Mouse (Mus musculus) heart, adult 8-10 months (tissue): ENCODE data around the gene Gramd1c. TPM values are rescaled to one million over a fixed set of nuclear protein-coding genes. Genes with fewer than 3 reads are reported as not detected.

Experiments
- DNase-seq: peaks from one replicate; pipeline ENCODE4 v3.0.0; 2022; ENCODE audit warnings: low spot score
- microRNA-seq: library from miRNA; unstranded; fragments of <30 nt; microRNA quantifications from one replicate; pipeline ENCODE4 v1.2.0, GENCODE M21; 2022
- total RNA-seq, 4 experiments: library from RNA; stranded (reverse); gene quantifications; 2 replicates each; pipeline ENCODE4 v1.2.4; 2022

Gramd1c gene
- total RNA-seq, 4 experiments from 2014 or later: 0.35 to 0.79 (median 0.62) TPM

DNA sequence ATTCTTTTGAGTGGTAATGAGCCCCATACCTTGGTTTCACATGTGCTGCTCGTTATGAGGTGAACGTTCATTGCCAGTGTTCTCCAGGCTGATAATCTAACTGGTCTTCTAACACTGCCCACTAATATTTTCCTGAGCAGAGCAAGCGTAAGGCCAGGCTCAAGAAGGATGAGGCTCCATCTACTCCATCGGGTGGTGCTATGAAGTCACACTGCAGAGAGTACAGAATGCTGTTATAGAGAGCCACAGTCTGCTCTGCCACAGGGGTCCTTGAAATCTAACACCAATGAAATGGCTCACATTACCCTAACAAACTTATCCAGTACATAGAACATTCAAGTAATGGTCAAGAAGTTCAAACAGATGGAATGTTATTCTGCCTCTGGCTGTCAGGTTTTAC, 105.1 kb downstream of the Gramd1c start:
- DNase-seq: no peak

DNA sequence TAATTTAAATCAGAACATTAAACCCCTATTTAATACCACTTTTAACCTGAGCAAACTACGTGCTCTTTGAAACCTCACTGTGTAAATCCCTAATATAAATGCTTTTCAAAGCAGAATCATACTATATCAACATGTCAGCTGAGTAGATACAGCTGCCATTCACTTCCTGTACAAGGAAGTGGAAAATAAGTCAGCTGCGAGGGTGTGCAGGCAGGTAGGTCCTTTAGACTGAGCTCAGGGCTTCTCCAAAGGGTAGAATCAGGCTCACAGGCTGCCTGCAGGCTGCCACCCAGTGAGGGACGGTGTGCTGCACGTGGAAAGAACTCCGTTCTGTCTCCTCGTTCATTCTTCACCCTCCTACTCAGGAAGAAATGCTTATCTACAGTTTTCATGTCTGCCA, 108.2 kb downstream of the Gramd1c start:
- no peak for DNase-seq

DNA sequence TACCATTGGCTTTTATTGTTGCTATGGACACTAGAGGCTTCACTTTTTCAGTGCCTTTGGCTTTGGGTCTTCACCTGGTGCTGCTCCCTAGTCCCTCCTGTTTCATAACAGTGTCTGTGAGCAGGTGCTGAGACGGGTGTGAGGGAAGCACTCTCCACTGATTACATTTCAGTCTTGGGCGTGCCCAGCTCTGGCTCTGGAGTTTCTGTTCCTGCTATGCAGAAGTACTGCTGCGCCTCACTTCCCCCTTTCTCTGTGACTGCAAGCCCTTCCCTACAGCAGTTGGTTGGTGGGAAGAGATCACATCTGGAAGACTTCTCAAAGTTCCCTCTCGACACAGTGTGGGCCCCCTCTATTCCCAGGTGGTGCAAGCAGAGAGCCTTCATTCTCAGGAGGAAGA, 111.6 kb downstream of the Gramd1c start:
- DNase-seq: peak; percentile 36

DNA sequence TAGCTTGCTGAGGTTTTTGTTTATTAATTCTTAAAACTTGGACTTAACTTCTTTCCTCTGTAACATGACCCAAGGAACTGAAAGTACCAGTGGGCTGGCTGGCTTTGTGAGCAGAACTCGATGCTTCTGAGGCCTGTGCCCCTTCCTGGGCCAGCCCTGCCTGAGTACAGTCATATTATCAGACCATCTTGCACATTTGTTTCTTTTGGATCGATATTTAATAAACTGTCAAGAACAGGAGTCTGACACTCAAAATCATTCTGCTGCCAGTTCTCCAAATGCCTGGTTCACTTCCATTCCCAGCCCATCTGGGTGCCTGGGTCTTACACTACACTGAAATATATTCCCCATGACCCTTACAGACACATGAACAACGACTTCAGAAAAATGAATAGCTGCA, 117.3 kb downstream of the Gramd1c start:
- no peak for DNase-seq

DNA sequence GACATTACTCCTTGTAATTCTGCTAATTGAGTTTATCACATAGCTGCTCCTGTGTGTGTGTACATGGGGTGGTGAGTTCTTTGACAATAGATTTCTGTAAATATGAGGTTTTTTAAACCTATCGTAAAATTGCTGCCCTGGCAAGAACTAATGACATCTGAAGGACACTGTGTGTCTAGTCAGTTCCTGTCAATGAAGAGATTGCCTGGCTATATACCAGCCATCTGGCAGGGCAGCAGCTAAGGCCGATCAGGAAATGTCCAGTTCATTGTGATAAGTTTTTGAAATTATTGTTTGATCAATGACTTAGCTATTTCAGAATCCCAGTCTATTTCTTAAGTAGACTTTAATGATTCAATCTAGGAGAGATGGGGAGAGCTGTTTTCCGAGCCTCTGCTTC, 117.8 kb downstream of the Gramd1c start:
- DNase-seq: no peak

DNA sequence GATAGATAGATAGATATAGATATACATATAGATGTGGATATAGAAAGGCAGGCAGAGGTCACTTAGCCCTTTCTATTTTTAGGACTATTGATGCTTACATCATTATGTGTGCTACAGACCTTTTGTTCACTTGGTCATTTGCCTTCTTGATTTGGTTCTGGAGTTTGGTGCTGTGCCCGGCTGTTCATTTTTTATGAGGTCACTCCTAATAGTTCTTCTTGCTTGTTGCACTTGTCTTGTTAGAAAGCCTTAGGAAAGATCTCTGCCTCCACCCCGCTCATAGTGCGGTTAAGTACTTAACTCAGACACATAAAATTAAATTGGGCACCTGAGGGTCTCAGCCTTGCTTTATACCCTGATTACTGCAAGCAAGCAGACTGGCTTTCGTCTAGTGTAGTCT, 122.3 kb downstream of the Gramd1c start:
- no peak for DNase-seq

DNA sequence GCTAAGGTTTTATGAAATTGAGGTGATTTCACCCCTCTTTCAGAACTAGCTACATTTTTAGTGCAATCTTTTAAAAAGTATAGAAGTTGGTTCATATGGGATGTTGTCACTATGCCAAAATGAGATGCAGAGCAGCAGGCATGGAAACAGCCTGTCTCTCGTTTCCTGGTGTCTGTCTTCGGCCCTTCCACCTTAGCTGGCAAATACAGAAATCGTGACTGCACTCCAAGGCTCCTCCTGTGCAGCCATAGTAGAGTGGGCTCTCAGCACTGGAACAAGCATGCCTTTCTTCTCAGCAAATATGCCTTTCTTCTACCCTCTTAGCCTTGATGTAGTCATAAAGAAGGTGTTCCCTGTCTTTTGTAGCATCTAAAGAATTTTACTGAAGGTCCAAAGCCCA, 127.3 kb downstream of the Gramd1c start:
- DNase-seq: no peak

DNA sequence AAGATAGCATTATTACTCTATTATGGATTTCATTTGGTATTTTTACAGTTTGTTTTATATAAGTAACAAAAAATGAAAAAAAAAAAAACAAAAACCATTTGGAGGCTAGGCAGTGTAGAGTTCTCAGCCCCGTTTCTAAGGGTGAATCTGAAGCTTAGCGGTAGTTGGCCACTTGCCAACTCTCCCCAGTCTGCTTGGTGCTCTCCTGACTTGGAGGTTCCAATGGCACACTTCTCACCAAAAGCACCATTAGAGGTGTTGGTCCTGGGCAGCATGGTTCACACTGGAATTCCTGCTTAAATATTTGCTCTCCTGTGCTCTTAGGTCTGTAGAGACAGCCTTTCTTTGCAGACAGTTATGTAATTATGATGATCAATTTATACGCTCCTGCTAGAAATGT, 127.8 kb downstream of the Gramd1c start:
- no peak for DNase-seq

DNA sequence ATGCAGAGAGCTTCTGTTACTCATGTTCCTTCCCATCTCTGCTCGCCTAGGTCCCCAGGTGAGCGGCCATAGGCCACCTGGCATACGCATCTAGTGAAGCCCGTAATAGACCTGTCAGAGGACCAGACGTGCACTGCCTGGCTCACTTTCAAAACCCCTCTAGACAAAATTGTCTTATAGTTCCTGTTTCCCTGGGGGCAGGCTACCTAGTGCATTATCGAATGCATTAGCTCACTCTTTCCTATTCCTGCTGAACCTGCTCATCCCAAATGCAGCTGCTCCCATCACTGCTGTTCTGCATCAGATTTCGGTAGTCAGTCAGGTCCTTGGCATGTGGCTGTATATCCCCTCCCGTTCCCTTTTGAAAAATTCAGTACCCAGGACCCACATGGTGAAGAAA, 128.3 kb downstream of the Gramd1c start:
- no peak for DNase-seq

DNA sequence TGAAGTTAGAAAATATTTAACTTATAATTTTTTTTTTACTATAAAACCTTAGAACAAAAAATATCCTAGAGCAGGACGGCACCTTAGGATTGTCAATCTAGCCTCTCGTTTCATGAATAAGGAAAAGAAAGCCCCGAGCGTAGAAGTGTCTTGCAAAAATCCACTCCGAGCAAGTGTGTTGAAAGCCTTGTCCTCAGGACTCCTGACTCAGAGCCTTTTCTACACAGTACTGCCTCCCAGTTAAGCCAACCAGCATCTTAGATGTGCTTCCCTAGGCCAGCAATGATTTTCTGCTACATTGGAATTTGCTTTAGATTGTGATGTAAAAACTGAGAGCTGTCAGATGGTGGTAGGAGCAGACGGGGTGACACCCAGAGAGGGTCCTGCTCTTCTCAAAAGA, 130.1 kb downstream of the Gramd1c start:
- no peak for DNase-seq

DNA sequence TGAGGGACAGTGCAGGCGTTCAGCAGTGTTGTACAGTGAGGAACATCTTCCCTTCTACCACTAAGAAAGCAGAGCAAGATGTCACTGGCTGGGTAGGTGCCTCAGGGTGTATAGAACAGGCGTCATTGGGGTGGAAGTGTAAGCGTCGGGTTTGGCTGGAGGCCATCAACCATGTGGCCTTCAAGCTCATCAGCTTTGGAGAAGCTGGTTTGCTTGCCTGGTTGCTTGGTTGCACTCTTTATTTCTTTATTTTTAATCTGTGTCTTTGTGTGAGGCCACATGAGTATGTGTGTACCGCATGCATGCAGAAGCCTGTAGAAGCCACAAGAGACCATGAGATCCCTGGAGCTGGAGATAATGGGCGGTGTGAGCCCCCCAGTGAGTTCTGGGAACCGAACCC, 130.8 kb downstream of the Gramd1c start:
- DNase-seq: no peak

DNA sequence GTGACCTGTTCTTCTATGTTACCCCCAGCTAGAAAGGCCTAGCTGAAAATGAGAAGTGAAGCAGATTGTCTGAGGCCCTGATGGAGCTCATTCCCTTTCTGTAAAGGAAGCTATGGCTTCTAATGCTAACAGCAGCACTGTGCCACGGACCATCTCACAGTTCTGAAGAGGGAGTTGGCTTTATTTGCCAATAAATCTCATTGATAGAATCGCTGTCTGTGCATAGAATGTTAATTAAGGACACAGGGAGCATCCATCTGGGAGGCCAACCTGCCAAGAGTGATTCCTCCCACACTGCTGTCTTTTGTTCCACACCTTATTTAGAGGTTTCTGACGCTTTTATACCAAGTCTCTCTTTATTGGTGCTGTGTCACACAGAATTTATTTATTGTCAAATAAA, 131.6 kb downstream of the Gramd1c start:
- no peak for DNase-seq

DNA sequence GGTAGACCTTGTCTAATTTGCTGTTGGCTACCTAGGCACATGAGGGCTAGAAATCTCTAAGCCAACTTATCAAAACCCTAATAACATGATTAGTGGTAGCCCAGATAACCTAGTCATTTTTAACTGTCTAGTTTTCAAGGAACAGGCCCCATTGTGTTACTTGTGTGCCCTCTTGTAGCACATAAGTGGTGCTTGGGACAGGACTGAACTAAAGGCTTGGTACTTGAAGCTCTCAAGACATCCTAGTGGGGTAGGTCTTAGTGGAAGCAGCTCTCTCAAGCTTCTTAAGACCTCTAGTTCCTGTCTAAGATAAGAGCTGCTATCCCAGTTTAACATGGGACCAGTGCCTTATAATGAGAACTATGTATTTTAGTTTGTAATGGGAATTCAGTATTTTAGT, 132.6 kb downstream of the Gramd1c start:
- DNase-seq: no peak

Small RNA genes within 50 kb of the gene (microRNA-seq; reads per million reads assigned to microRNA genes)
- not detected for gene Mir3470b

Other genes with a start within 250 kb of the Gramd1c start
- 10 to 100 TPM in 1 of 4 experiments, 1 to 10 TPM in 3; 2.3 to 10.1 (median 3.4) TPM for gene Ccdc191, start 173.5 kb downstream of the Gramd1c start, total RNA-seq
- gene Qtrt2, start 136.5 kb downstream of the Gramd1c start, total RNA-seq: 10 to 100 TPM in 3 of 4 experiments, 1 to 10 TPM in 1; 6.4 to 16.6 (median 13.0) TPM
- under 1 TPM; 0.33 to 0.57 (median 0.40) TPM for gene Zdhhc23, start 83.6 kb downstream of the Gramd1c start, total RNA-seq
- gene Atp6v1a, start 76.4 kb upstream of the Gramd1c start, total RNA-seq: 10 to 100 TPM; 20.2 to 26.2 (median 24.9) TPM
- 10 to 100 TPM; 54.3 to 58.7 (median 55.4) TPM for gene Naa50, start 76.5 kb upstream of the Gramd1c start, total RNA-seq
- 10 to 100 TPM; 15.6 to 22.2 (median 17.3) TPM for gene Usf3, start 109.9 kb upstream of the Gramd1c start, total RNA-seq